Mouse (Mus musculus) hindbrain, embryonic 16.5 days (tissue): ENCODE results near the gene Lhx9. TPM values are rescaled to one million over a fixed set of nuclear protein-coding genes. Genes with fewer than 3 reads are reported as not detected.
A peak's percentile ranks its signal among the peaks of the same experiment; 100 is the strongest.
"Not testable (repeated sequence)": the region's sequence is repeated elsewhere in the genome, so short reads cannot be mapped to it uniquely, and the experiment has no call there.

Experiments used
- ATAC-seq: fragments of 200-750 bp; cut with Nextera tagmentation; 2 replicates; pipeline ENCODE4 v1.8.0; 2017; ENCODE audit warnings: moderate TSS enrichment, moderate library complexity
- H3K27ac ChIP-seq: fragments of 300-500 bp; sonication (generic); 2 replicates; pipeline ENCODE4 v1.5.1; 2014; ENCODE audit warnings: low read depth, mild to moderate bottlenecking, control low read depth, low read length, moderate library complexity
- H3K27me3 ChIP-seq: fragments of 300-500 bp; sonication (generic); replicated peaks from 2 replicates; pipeline ENCODE4 v1.6.1; 2014; ENCODE audit warnings: low read length; ENCODE audit not compliant: control insufficient read depth, insufficient read depth
- H3K36me3 ChIP-seq: fragments of 300-500 bp; sonication (generic); 2 replicates; pipeline ENCODE4 v1.6.1; 2014; ENCODE audit warnings: mild to moderate bottlenecking, low read length, moderate library complexity, mixed read lengths; ENCODE audit not compliant: control insufficient read depth, insufficient read depth
- H3K4me1 ChIP-seq: fragments of 300-500 bp; sonication (generic); 2 replicates; pipeline ENCODE4 v1.6.1; 2014; ENCODE audit warnings: low read depth, low read length; ENCODE audit not compliant: control insufficient read depth, insufficient read depth
- H3K4me2 ChIP-seq: fragments of 300-500 bp; sonication (generic); 2 replicates; pipeline ENCODE4 v1.6.1; 2014; ENCODE audit warnings: mild to moderate bottlenecking, low read length, control low read depth, moderate library complexity
- H3K4me3 ChIP-seq: fragments of 300-500 bp; sonication (generic); 2 replicates; pipeline ENCODE4 v1.5.1; 2014; ENCODE audit warnings: mild to moderate bottlenecking, low read length, control low read depth, moderate library complexity
- H3K9ac ChIP-seq: fragments of 300-500 bp; sonication (generic); 2 replicates; pipeline ENCODE4 v1.6.1; 2014; ENCODE audit warnings: low read depth, mild to moderate bottlenecking, control low read depth, low read length, moderate library complexity
- H3K9me3 ChIP-seq: fragments of 300-500 bp; sonication (generic); 2 replicates; pipeline ENCODE4 v1.6.1; 2014; ENCODE audit warnings: mild to moderate bottlenecking, low read length, moderate library complexity; ENCODE audit not compliant: control insufficient read depth
- WGBS: fragments of 180-500 bp; shearing (Covaris S2); extraction: QIAGEN DNeasy Blood & Tissue Kit; methylation state at CpG from one replicate; pipeline ENCODE4 v1.1.7; 2014; 5-methylcytosine and 5-hydroxymethylcytosine counted together
- polyA plus RNA-seq: library from polyadenylated mRNA; unstranded; fragments of >200 nt; fragmentation: Nextera tagmentation; extraction: Ambion mirVana; gene quantifications from 2 replicates; pipeline ENCODE4 v1.2.1, GENCODE M21; 2015

Gene Lhx9
- polyA plus RNA-seq: 10.7 and 17.5 TPM in 2 replicates

DNA sequence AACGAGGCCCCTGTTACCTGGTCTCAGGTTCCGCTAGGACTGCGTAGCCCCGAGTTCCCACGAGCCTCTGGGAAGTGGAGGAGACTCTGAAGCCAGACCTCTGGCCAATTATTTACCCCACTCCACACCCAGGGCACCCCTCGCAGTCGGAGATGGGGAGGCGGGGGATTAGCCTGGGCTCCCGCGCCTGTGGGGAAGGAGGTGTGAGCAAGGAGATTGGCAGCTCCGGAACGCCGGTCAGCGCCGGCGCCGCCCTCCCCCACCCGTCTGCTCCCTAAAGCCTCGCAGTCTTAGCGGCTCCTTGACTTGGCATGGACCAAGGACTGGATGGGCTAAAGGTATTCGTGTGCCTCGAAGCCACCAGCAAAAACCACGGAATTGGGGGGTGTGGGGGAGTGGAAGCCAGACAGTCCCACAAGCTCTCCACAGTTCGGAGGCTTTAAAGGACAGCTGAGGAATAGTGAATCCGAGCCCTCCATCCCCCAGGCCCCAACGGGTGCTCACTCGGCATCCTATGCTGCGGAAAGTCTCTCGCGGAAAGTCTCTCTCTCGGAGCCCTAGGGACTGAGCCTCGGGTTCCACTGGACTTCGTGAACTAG, at the start of gene Lhx9:
Gene Lhx9 (minus strand): TSS at position 67 of the 599 bp plus-strand sequence.
- WGBS: under 1% methylated on average over 33 of the region's 33 CpGs
- Histone ChIP-seq H3K27ac (peak within 1 kb of the TSS; percentile 59), H3K9me3 (no peaks in the 10 kb centered on the region), H3K4me2 (peak within 1 kb of the TSS; percentile 64), H3K4me3 (peak within 1 kb of the TSS; percentile 41), H3K27me3 (peaks cover 34% of the 10 kb centered on the region), H3K4me1 (peaks cover 16% of the 10 kb centered on the region), H3K36me3 (no peaks in the 10 kb centered on the region), H3K9ac (peak within 1 kb of the TSS; percentile 31)
- ATAC-seq: peak; percentile 35; the same call in 1 of the 2 replicates

DNA sequence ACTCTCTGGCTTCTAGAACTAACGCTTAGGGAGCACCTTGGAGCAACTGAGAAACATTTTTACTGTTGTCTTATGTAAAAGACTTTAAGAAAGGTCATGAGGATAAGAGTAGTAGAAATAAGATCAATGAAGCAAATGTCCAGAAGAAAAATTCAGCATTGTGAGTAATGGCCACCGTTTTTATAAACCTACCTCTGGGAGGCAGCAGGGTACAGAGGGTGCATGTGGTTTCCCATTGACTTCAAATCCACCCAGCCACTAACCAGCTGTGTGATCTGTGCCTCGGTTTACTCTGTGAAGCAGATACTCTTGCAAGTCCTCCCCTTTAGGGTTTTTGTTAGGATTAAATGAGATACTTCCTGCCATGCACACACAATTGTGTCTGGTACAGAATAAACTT, 47.7 kb upstream of the Lhx9 start:
- Histone ChIP-seq H3K9me3 (no peaks in the 10 kb centered on the region), H3K9ac (no peak overlapping the region), H3K4me1 (no peaks in the 10 kb centered on the region), H3K4me2 (no peak overlapping the region), H3K27me3 (no peaks in the 10 kb centered on the region), H3K4me3 (no peak overlapping the region), H3K27ac (no peak overlapping the region), H3K36me3 (no peaks in the 10 kb centered on the region)
- no peak for ATAC-seq
- WGBS: 83% methylated on average over 3 of the region's 3 CpGs

DNA sequence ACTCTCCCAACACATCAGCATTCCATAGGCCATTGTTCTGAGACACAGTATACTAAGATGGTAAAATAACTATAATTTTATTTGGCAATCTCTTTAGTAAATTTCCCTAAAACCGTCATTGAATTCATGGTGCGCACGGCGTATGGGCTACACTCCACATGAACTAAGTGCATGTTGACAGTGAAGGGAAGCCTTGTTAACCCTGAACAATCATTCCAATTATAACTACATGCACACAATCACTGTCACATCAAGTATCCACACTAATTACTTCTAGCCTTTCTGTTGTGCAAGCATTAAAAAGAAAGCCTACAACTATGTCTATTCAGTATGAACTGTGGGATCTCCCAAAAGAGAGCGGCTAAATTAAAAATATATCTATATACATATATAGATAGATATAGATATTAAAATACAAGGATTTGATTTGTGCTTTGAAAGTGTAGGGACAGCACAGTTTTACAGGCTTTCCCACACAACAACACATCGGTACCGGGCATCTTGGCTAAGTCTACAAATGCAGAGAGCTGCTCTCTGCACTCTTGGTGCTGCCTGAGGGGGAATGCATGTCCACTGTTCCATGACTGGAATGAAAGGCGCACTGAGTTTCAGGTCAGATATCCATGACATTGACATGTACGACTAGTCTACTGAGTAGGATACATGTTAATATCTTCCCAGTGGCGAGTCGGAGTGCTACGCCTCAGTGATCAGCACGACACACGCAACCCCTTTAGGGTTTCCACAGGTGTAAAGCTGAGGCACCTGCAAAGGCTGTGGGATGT, 29.3 kb upstream of the Lhx9 start:
- no peak overlapping the region for H3K27ac ChIP-seq

DNA sequence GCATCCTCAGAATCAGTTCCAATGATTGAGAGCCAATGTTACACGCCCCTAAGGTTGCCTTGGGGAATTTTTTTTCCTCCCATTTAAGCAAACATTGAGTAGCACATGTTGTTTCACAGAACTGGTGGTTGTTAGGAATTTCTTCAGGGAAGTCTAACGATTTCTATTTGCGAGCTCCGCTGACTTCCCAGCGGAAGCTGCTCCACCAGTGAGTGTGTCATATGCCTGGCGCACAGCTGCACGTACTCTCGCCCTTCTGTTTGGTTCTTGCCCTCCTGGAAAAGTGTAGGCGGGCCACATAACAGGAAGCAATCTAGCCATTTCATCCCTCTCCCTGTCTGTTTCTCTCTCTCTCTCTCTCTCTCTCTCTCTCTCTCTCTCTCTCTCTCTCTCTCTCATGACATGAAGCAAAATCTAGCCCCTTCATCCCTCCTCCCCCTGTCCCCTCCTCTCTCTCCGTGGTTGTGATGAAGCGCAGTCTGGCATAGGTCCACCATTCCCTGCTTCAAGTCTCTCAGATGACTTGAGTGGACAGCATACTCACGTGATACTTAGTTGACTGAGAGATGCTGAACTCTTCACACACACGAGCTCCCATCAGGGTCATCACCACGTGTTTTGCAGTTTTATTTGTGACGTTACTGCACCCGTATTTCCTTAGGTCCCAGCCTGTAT, 28.1 kb upstream of the Lhx9 start:
- Histone ChIP-seq H3K27me3 (no peaks in the 10 kb centered on the region), H3K4me3 (no peak overlapping the region), H3K4me2 (0 out of 2 replicates have a peak overlapping the region, but pooled peaks have one; percentile 2), H3K36me3 (no peaks in the 10 kb centered on the region), H3K27ac (no peak overlapping the region), H3K9me3 (no peaks in the 10 kb centered on the region), H3K9ac (no peak overlapping the region), H3K4me1 (no peaks in the 10 kb centered on the region)
- WGBS: 79% methylated on average over 16 of the region's 16 CpGs
- ATAC-seq: no peak

More for the DNA sequence above, 29.3 kb upstream of the Lhx9 start:
- Histone ChIP-seq H3K27me3 (no peaks in the 10 kb centered on the region), H3K9ac (no peak overlapping the region), H3K4me2 (no peak overlapping the region), H3K36me3 (no peaks in the 10 kb centered on the region), H3K4me3 (no peak overlapping the region), H3K9me3 (no peaks in the 10 kb centered on the region), H3K4me1 (no peaks in the 10 kb centered on the region)
- WGBS: 91% methylated on average over 14 of the region's 14 CpGs
- ATAC-seq: no peak

DNA sequence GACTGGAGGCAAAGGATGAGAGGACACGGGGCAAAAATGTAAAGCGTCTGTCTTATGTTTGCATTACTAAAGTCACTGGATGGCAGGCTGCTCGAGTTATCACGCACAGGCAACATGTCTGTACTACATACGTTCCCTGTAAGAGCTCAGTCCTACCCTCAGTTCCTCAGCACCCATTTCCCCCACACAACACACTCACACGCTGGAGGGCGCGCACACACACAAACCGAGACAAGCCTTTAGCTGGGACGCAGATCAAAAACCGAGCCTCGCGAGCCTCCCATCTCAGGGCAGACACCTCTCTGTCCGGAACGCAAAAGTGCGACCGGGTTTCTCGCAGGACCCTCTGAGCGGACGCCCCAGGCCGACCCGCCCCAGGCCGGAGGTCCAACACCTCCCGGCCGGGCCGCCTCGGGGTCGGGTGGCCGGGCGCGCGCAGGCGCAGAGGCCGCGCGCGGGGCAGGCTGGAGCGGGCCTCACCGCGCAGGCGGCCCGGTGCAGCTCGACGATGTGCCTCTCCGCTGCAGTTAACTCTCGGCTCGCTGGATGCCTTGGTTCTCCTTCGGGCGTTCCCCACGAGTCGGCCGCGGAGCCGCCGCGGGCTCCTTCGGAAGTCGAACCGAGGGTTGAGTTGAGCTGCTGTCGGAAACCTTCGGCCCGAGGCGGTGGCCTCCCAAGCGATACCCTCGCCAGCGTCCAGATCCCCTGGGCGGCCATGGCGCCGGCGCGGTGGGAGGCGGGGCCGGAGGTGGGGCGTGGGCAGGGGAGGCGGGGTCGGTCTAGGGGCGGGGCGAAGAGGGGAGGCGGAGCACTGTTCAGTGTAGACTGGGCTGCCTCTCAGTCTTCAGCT, 7.9 kb upstream of the Lhx9 start, which contains the start of gene 2310009B15Rik:
Gene 2310009B15Rik (minus strand): TSS at position 752 of the 850 bp plus-strand sequence.
- not testable (repeated sequence) for H3K4me1 ChIP-seq, H3K36me3 ChIP-seq, H3K27me3 ChIP-seq, H3K9me3 ChIP-seq
- Histone ChIP-seq H3K4me2 (peak within 1 kb of the TSS; percentile 47), H3K4me3 (peak within 1 kb of the TSS; percentile 49), H3K9ac (peak within 1 kb of the TSS; percentile 64), H3K27ac (peak within 1 kb of the TSS; percentile 83)
- 1% methylated on average over 38 of the region's 79 CpGs for WGBS
- ATAC-seq: peak; percentile 99

DNA sequence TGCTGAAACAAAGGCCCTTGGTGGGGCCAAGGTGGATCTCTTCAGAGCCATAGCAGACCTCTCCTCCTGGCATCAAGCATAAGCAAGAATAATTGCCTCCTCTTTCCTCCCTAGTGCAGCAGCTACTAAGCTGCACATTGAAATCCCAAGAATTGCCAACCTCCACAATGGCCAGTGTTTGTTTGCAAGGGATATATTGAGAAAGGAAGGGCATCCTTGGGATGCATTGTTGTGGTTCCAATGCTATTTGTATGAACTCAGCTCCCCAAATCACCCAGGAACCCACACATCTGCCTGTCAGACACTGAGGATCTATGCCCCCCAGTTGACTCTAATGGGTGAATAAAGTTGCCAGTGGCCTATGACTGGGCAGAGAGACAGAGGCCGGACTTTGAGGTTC, 2.4 kb upstream of the Lhx9 start:
- Histone ChIP-seq H3K4me2 (no peak overlapping the region), H3K27me3 (peaks cover 18% of the 10 kb centered on the region), H3K27ac (no peak overlapping the region), H3K4me1 (peaks cover 15% of the 10 kb centered on the region), H3K9ac (no peak overlapping the region), H3K4me3 (no peak overlapping the region), H3K36me3 (no peaks in the 10 kb centered on the region), H3K9me3 (no peaks in the 10 kb centered on the region)
- no peak for ATAC-seq
- 100% methylated on average over 1 of the region's 1 CpGs for WGBS

DNA sequence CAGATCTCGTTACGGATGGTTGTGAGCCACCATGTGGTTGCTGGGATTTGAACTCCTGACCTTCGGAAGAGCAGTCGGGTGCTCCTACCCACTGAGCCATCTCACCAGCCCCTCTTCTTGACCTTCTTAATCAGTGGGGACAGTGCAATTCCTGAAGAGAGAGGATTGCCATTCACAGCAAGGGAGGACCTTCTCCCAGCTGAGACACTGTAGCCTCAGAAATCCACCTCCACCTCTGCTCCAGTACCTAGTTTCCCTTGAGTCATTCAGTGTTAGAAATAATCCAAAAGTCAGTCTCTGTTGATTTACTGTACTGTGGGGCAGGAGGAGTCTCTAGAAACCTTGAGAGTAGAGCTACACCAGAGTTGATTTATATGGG, 1.8 kb upstream of the Lhx9 start:
- 34% methylated on average over 2 of the region's 4 CpGs for WGBS
- Histone ChIP-seq H3K4me3 (no peak overlapping the region), H3K4me1 (peaks cover 15% of the 10 kb centered on the region), H3K27me3 (peaks cover 25% of the 10 kb centered on the region), H3K36me3 (no peaks in the 10 kb centered on the region), H3K4me2 (no peak overlapping the region), H3K27ac (no peak overlapping the region), H3K9me3 (no peaks in the 10 kb centered on the region), H3K9ac (no peak overlapping the region)
- no peak for ATAC-seq

DNA sequence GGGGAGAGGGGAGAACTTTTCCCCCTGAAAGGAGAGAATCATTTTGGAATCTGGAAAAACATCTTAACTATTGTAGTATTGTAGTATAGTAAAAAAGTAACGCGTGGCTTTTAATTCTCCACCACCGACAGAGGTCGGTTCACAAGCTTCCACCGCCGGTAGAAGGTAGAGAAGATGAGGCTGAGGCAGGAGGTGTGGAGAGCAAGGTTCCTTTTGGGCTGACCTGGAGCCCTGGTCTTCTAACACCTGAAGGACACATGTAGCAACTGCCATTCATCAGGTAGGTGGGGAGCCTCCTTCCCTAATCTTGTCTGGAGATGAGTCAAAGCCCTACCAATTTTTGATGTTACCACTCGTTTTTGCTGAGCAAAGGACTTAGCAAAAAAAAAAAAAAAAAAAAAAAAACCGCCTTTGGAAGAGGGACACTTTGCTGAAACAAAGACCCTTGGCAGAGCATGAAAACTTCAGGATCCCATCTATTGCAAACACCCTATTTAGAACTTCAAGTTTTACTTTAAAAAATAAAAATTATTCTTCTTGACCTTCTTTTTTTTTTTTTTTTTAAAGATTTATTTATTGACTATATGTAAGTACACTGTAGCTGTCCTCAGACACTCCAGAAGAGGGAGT, 1.3 kb upstream of the Lhx9 start:
- WGBS: 7% methylated on average over 8 of the region's 8 CpGs
- no peak overlapping the region for H3K4me2 ChIP-seq
- peaks cover 15% of the 10 kb centered on the region for H3K4me1 ChIP-seq
- ATAC-seq: no peak
- H3K4me3 ChIP-seq: no peak overlapping the region
- H3K9ac ChIP-seq: no peak overlapping the region
- H3K36me3 ChIP-seq: no peaks in the 10 kb centered on the region
- H3K9me3 ChIP-seq: no peaks in the 10 kb centered on the region
- H3K27me3 ChIP-seq: peaks cover 29% of the 10 kb centered on the region
- H3K27ac ChIP-seq: no peak overlapping the region
